Mouse (Mus musculus) olfactory bulb, adult 2 months (tissue): Measurements from ENCODE around the gene Polr1b. TPM values are rescaled to one million over a fixed set of nuclear protein-coding genes. Genes with fewer than 3 reads are reported as not detected.
A peak's percentile ranks its signal among the peaks of the same experiment; 100 is the strongest.

ENCODE experiments used
- H3K27ac ChIP-seq: fragments of 200-500 bp; 2 replicates; pipeline ENCODE4 v1.5.1; 2012; ENCODE audit warnings: low read depth, low read length; ENCODE audit not compliant: insufficient read depth
- H3K4me1 ChIP-seq: fragments of 200-500 bp; 2 replicates; pipeline ENCODE4 v1.6.1; 2012; ENCODE audit warnings: low read length; ENCODE audit not compliant: control insufficient read depth, insufficient read depth
- H3K4me3 ChIP-seq: fragments of 200-500 bp; 2 replicates; pipeline ENCODE4 v1.5.1; 2012; ENCODE audit warnings: mild to moderate bottlenecking, low read depth, low read length, moderate library complexity; ENCODE audit not compliant: insufficient read depth
- CTCF ChIP-seq: fragments of 200-500 bp; IDR thresholded peaks from 2 replicates; pipeline ENCODE4 v1.5.1; 2012; ENCODE audit warnings: low read depth, mild to moderate bottlenecking, low read length, moderate library complexity; ENCODE audit not compliant: insufficient read depth
- POLR2A ChIP-seq: fragments of 200-500 bp; IDR thresholded peaks from 2 replicates; pipeline ENCODE4 v1.6.1; 2012; ENCODE audit warnings: mild to moderate bottlenecking, low read depth, low read length, moderate library complexity; ENCODE audit not compliant: insufficient read depth
- WGBS: fragments of 180-500 bp; shearing (Covaris S2); methylation state at CpG from one replicate; pipeline ENCODE4 v1.1.7; 2018; 5-methylcytosine and 5-hydroxymethylcytosine counted together
- polyA plus RNA-seq: library from polyadenylated mRNA; stranded (reverse); fragments of >200 nt; gene quantifications from 2 replicates; pipeline ENCODE4 v1.2.4, GENCODE M21; 2012; ENCODE audit warnings: low replicate concordance; ENCODE audit not compliant: missing spikeins, insufficient read depth, insufficient read length

The Polr1b gene
- polyA plus RNA-seq = not detected in 2 replicates

- under 1% methylated on average over 35 of the region's 35 CpGs for WGBS
- Histone ChIP-seq H3K27ac (no peak within 1 kb of the TSS), H3K4me1 (peaks cover 4% of the 10 kb centered on the region; the same call in 1 of the 2 replicates), H3K4me3 (peak within 1 kb of the TSS; percentile 91)
- peak; percentile 42; the same call in 1 of the 2 replicates for TF ChIP-seq POLR2A
- no peak for TF ChIP-seq CTCF
Measured at GRCm38 (mm10) chr2:129100784-129101310, at the start of gene Polr1b. Polr1b (plus strand) TSS chr2:129100995.

- 65% methylated on average over 4 of the region's 4 CpGs for WGBS
- H3K27ac ChIP-seq = no peak overlapping the region
- TF ChIP-seq CTCF (no peak), POLR2A (no peak)
- no peak overlapping the region for H3K4me3 ChIP-seq
- H3K4me1 ChIP-seq = no peaks in the 10 kb centered on the region
Measured at GRCm38 (mm10) chr2:129052451-129052983, 48.3 kb upstream of the Polr1b start.

GRCm38 (mm10) chr2:129055741-129056140, 45.1 kb upstream of the Polr1b start:
- Histone ChIP-seq H3K4me1 (no peaks in the 10 kb centered on the region), H3K27ac (no peak overlapping the region), H3K4me3 (no peak overlapping the region)
- 93% methylated on average over 6 of the region's 6 CpGs for WGBS
- no peak for TF ChIP-seq POLR2A
- TF ChIP-seq CTCF = no peak

GRCm38 (mm10) chr2:129056597-129056996, 44.2 kb upstream of the Polr1b start:
- Histone ChIP-seq H3K4me1 (no peaks in the 10 kb centered on the region), H3K4me3 (no peak overlapping the region), H3K27ac (no peak overlapping the region)
- 41% methylated on average over 9 of the region's 9 CpGs for WGBS
- TF ChIP-seq POLR2A (no peak), CTCF (no peak)

GRCm38 (mm10) chr2:129057256-129057655, 43.5 kb upstream of the Polr1b start:
- TF ChIP-seq POLR2A = no peak
- TF ChIP-seq CTCF = no peak
- 95% methylated on average over 8 of the region's 8 CpGs for WGBS

GRCm38 (mm10) chr2:129057920-129058361, 42.9 kb upstream of the Polr1b start:
- Histone ChIP-seq H3K27ac (no peak overlapping the region), H3K4me3 (no peak overlapping the region), H3K4me1 (no peaks in the 10 kb centered on the region)
- 92% methylated on average over 6 of the region's 6 CpGs for WGBS
- TF ChIP-seq CTCF (no peak), POLR2A (no peak)

More at GRCm38 (mm10) chr2:129057256-129057655, 43.5 kb upstream of the Polr1b start:
- Histone ChIP-seq H3K4me1 (no peaks in the 10 kb centered on the region), H3K4me3 (no peak overlapping the region), H3K27ac (no peak overlapping the region)

GRCm38 (mm10) chr2:129061456-129062059, 39.2 kb upstream of the Polr1b start:
- Histone ChIP-seq H3K4me1 (no peaks in the 10 kb centered on the region), H3K27ac (no peak overlapping the region), H3K4me3 (no peak overlapping the region)
- WGBS = 84% methylated on average over 10 of the region's 10 CpGs
- TF ChIP-seq CTCF = no peak
- TF ChIP-seq POLR2A = no peak

- TF ChIP-seq POLR2A (peak; percentile 79), CTCF (no peak)
- under 1% methylated on average over 62 of the region's 62 CpGs for WGBS
- Histone ChIP-seq H3K4me3 (peak within 1 kb of the TSS; percentile 63), H3K4me1 (peaks cover 6% of the 10 kb centered on the region), H3K27ac (0 out of 2 replicates have a peak within 1 kb of the TSS, but pooled peaks have one; percentile 11)
Measured at GRCm38 (mm10) chr2:129065437-129066282, 35.1 kb upstream of the Polr1b start, which contains the start of gene Ttl. Ttl (plus strand) TSS chr2:129065942.
